In genomic region chr10:11157039-11157438, GRCm38 (mm10) we compare ENCODE assay signal across 20 mouse cellular contexts. TPM values are rescaled to one million over a fixed set of nuclear protein-coding genes. Genes with fewer than 3 reads are reported as not detected.
A peak's percentile ranks its signal among the peaks of the same experiment; 100 is the strongest.
DNase-seq lines count a peak whose midpoint lies in the region; ATAC-seq and TF ChIP-seq lines count a peak whose summit lies in the region.
"Had no signal": no experiment of that assay in that cellular context is flagged by ENCODE, and none has a peak within 500 bp of the region (broad histone marks: within the 10 kb centered on the region; RNA-seq: fewer than 3 reads in every experiment).

No protein-coding gene starts in this region.

- no peak overlapping the region for H3K4me2 ChIP-seq in hindbrain, postnatal 0 days (ENCODE audit: low read depth, low read length)
- no peak overlapping the region for H3K4me2 ChIP-seq in hindbrain, embryonic 11.5 days (replicated peaks; ENCODE audit: low read depth, low read length)
- H3K4me2 ChIP-seq in midbrain, embryonic 14.5 days (ENCODE audit: low read length) = no peak overlapping the region
- no peak overlapping the region for H3K4me2 ChIP-seq in midbrain, embryonic 15.5 days
- H3K4me2 ChIP-seq: heart, embryonic 11.5 days had no signal

- TF ChIP-seq CTCF in hindbrain, postnatal 0 days (IDR thresholded peaks at IDR 0.05; ENCODE audit: low read depth) = peak; percentile 45
- TF ChIP-seq CTCF in brain, embryonic 14.5 days (IDR thresholded peaks at IDR 0.05; ENCODE audit: borderline replicate concordance, extremely low read depth, insufficient read depth, insufficient read length) = peak; percentile 33; the same call in 1 of the 2 replicates

- 88% methylated on average over 9 of the region's 9 CpGs for WGBS in hindbrain, postnatal 0 days
- 88% methylated on average over 9 of the region's 9 CpGs for WGBS in hindbrain, embryonic 11.5 days
- WGBS in midbrain, embryonic 14.5 days = 87% methylated on average over 9 of the region's 9 CpGs
- 87% methylated on average over 9 of the region's 9 CpGs for WGBS in midbrain, embryonic 15.5 days

- TF ChIP-seq POLR2A in brain, embryonic 14.5 days (IDR thresholded peaks at IDR 0.05; ENCODE audit: borderline replicate concordance, extremely low read depth, insufficient read depth, insufficient read length, poor library complexity, severe bottlenecking) = no peak

- ATAC-seq in hindbrain, postnatal 0 days = no peak
- ATAC-seq in hindbrain, embryonic 11.5 days (ENCODE audit: low FRiP score) = no peak
- no peak for ATAC-seq in midbrain, embryonic 14.5 days (ENCODE audit: low FRiP score, low TSS enrichment)
- ATAC-seq in midbrain, embryonic 15.5 days (replicated peaks) = no peak
- no peak for ATAC-seq in CD4-positive, CD25-positive, alpha-beta regulatory T cell, adult 4 months
- ATAC-seq: hindbrain, embryonic 16.5 days; midbrain, embryonic 16.5 days had no signal

- no peaks in the 10 kb centered on the region for H3K27me3 ChIP-seq in hindbrain, postnatal 0 days (ENCODE audit: insufficient read depth, low read length)
- H3K27me3 ChIP-seq in hindbrain, embryonic 11.5 days (ENCODE audit: control insufficient read depth, insufficient read depth, low read length) = no peaks in the 10 kb centered on the region
- no peaks in the 10 kb centered on the region for H3K27me3 ChIP-seq in midbrain, embryonic 14.5 days (ENCODE audit: control insufficient read depth, insufficient read depth, low read length)
- H3K27me3 ChIP-seq in midbrain, embryonic 15.5 days (replicated peaks) = no peaks in the 10 kb centered on the region

- H3K4me1 ChIP-seq in hindbrain, postnatal 0 days (ENCODE audit: insufficient read depth, low read length) = no peaks in the 10 kb centered on the region
- H3K4me1 ChIP-seq in hindbrain, embryonic 11.5 days (replicated peaks; ENCODE audit: control insufficient read depth, insufficient read depth, low read length) = no peaks in the 10 kb centered on the region
- peaks cover 12% of the 10 kb centered on the region; the same call in 1 of the 2 replicates for H3K4me1 ChIP-seq in midbrain, embryonic 14.5 days (ENCODE audit: control insufficient read depth, insufficient read depth, low read length)
- H3K4me1 ChIP-seq in midbrain, embryonic 15.5 days = peaks cover 23% of the 10 kb centered on the region
- H3K4me1 ChIP-seq: limb, embryonic 10.5 days had no signal

- no peak overlapping the region for H3K9ac ChIP-seq in hindbrain, postnatal 0 days (replicated peaks; ENCODE audit: low read length)
- H3K9ac ChIP-seq in hindbrain, embryonic 11.5 days (ENCODE audit: low read depth, low read length) = no peak overlapping the region
- H3K9ac ChIP-seq in midbrain, embryonic 14.5 days (replicated peaks; ENCODE audit: low read length) = no peak overlapping the region
- no peak overlapping the region for H3K9ac ChIP-seq in midbrain, embryonic 15.5 days

- no peaks in the 10 kb centered on the region for H3K9me3 ChIP-seq in hindbrain, postnatal 0 days (ENCODE audit: low read length)
- H3K9me3 ChIP-seq in hindbrain, embryonic 11.5 days (ENCODE audit: control insufficient read depth, low read length) = no peaks in the 10 kb centered on the region
- no peaks in the 10 kb centered on the region for H3K9me3 ChIP-seq in midbrain, embryonic 14.5 days (ENCODE audit: control insufficient read depth, low read length)
- no peaks in the 10 kb centered on the region for H3K9me3 ChIP-seq in midbrain, embryonic 15.5 days
- H3K9me3 ChIP-seq: G1E; limb, embryonic 10.5 days had no signal

- no peak overlapping the region for H3K4me3 ChIP-seq in hindbrain, postnatal 0 days (ENCODE audit: low read length)
- H3K4me3 ChIP-seq in hindbrain, embryonic 11.5 days (ENCODE audit: low read depth, low read length) = no peak overlapping the region
- no peak overlapping the region for H3K4me3 ChIP-seq in midbrain, embryonic 14.5 days (replicated peaks; ENCODE audit: low read depth, low read length)
- H3K4me3 ChIP-seq in midbrain, embryonic 15.5 days = no peak overlapping the region
- H3K4me3 ChIP-seq: erythroblast, embryonic 14.5 days; gastrocnemius, adult 2 months; limb, embryonic 10.5 days had no signal

- H3K27ac ChIP-seq in hindbrain, postnatal 0 days = no peak overlapping the region
- H3K27ac ChIP-seq in hindbrain, embryonic 11.5 days (ENCODE audit: low read depth, low read length) = no peak overlapping the region
- H3K27ac ChIP-seq in midbrain, embryonic 14.5 days (replicated peaks; ENCODE audit: low read depth, low read length) = no peak overlapping the region
- no peak overlapping the region for H3K27ac ChIP-seq in midbrain, embryonic 15.5 days
- H3K27ac ChIP-seq: gastrocnemius, adult 2 months; limb, embryonic 10.5 days had no signal

- DNase-seq in hindbrain, postnatal 0 days (ENCODE audit: low spot score) = no peak
- DNase-seq in hindbrain, embryonic 11.5 days (ENCODE audit: low spot score) = no peak
- peak; percentile 16 for DNase-seq in midbrain, embryonic 14.5 days
- peak; percentile 25 for DNase-seq in brain, embryonic 14.5 days (ENCODE audit: low read depth)
- DNase-seq in embryo, embryonic 10.5 days (ENCODE audit: low spot score) = no peak
- DNase-seq: cerebellum, adult 2 months; gastrocnemius, adult 2 months; kidney, adult 2 months; kidney, postnatal 25 days; layer of hippocampus, adult 9-11 months; right cerebral cortex, postnatal 14 days; spleen, adult 18-20 months had no signal

- peaks cover 5% of the 10 kb centered on the region for H3K36me3 ChIP-seq in hindbrain, postnatal 0 days (ENCODE audit: insufficient read depth, low read length)
- peaks cover 8% of the 10 kb centered on the region; the same call in 1 of the 2 replicates for H3K36me3 ChIP-seq in hindbrain, embryonic 11.5 days (ENCODE audit: control insufficient read depth, insufficient read depth, low read length)
- peaks cover 68% of the 10 kb centered on the region for H3K36me3 ChIP-seq in midbrain, embryonic 14.5 days (ENCODE audit: control insufficient read depth, insufficient read depth, low read length)
- peaks cover 27% of the 10 kb centered on the region; the same call in 1 of the 2 replicates for H3K36me3 ChIP-seq in midbrain, embryonic 15.5 days (replicated peaks)

RNA-seq across cellular contexts. Expression of gene Shprh, which starts 7.8 kb away (rescaled TPM):
- total RNA-seq in hindbrain, postnatal 0 days (2014; rRNA removed) = 17.5 and 20.3 TPM in 2 replicates
- 16.2 TPM in 2 replicates for polyA plus RNA-seq in hindbrain, postnatal 0 days (2015; fragmentation: Nextera tagmentation; extraction: Ambion mirVana)
- polyA plus RNA-seq in hindbrain, embryonic 11.5 days (2014; fragmentation: Nextera tagmentation; extraction: Ambion mirVana) = 28.3 and 33.6 TPM in 2 replicates
- 25.8 and 33.4 TPM in 2 replicates for polyA plus RNA-seq in midbrain, embryonic 14.5 days (2014; fragmentation: Nextera tagmentation; extraction: Ambion mirVana)
- 21.7 and 24.1 TPM in 2 replicates for polyA plus RNA-seq in midbrain, embryonic 15.5 days (2015; fragmentation: Nextera tagmentation; extraction: Ambion mirVana)
- 15.9 and 17.4 TPM in 2 replicates for polyA plus RNA-seq in brain, embryonic 14.5 days (2012; rRNA removed)
- 10 to 100 TPM; 18.5 to 23.4 TPM for polyA plus RNA-seq in CD4-positive, CD25-positive, alpha-beta regulatory T cell, adult 4 months (2017; shearing (Covaris generic))

Comparison
In these comparisons a context has a peak if more than half of its experiments do, and no peak if none do; other contexts are left out.
1. DNase-seq: peak in midbrain, embryonic 14.5 days (single experiment) and brain, embryonic 14.5 days (single experiment); none in hindbrain, postnatal 0 days (single experiment), hindbrain, embryonic 11.5 days (single experiment) and embryo, embryonic 10.5 days (single experiment).